Mouse (Mus musculus) heart, postnatal 0 days (tissue): ENCODE results near the gene Magi1.

ENCODE experiments used
- CTCF ChIP-seq: IDR thresholded peaks from 2 replicates; pipeline ENCODE4 v1.5.1; 2016; ENCODE audit warnings: antibody characterized with exemption, control low read depth, low read depth
- EP300 ChIP-seq: IDR thresholded peaks from 2 replicates; pipeline ENCODE4 v1.6.1; 2016; ENCODE audit warnings: antibody characterized with exemption, low read depth

- TF ChIP-seq CTCF (no peak), EP300 (no peak)
These were observed 656.5 kb downstream of the Magi1 start for GRCm38 (mm10) chr6:93627200-93627599.
